Mouse (Mus musculus) G1E (cell line): ENCODE measurements around the gene Crybg1.

Source experiments
- CTCF ChIP-seq: IDR thresholded peaks from 2 replicates; pipeline ENCODE4 v1.5.1; 2012; ENCODE audit warnings: low read depth, low read length, inconsistent platforms, mixed read lengths
- GATA1 ChIP-seq: IDR thresholded peaks from 2 replicates; pipeline ENCODE4 v1.6.1; 2012; ENCODE audit warnings: borderline replicate concordance, low read length, inconsistent platforms, mixed read lengths

GRCm38 (mm10) chr10:43993198-43993597, 155.5 kb downstream of the Crybg1 start:
- no peak for TF ChIP-seq GATA1
- no peak for TF ChIP-seq CTCF
